Mouse (Mus musculus) midbrain, embryonic 16.5 days (tissue): ENCODE measurements at regions not wholly inside any gene's neighbourhood (a gene's known extent, or its start where the extent isn't known, plus 50 kb on each side); places are given as distances from the start of the nearest gene placed in this dataset.
"Not testable (repeated sequence)": the region's sequence is repeated elsewhere in the genome, so short reads cannot be mapped to it uniquely, and the experiment has no call there.

Experiments
- ATAC-seq: fragments of 200-750 bp; cut with Nextera tagmentation; 2 replicates; pipeline ENCODE4 v1.8.0; 2017; ENCODE audit warnings: moderate TSS enrichment
- H3K27ac ChIP-seq: fragments of 300-500 bp; sonication (generic); 2 replicates; pipeline ENCODE4 v1.5.1; 2014; ENCODE audit warnings: mild to moderate bottlenecking, low read length, mixed read lengths
- H3K27me3 ChIP-seq: fragments of 300-500 bp; sonication (generic); 2 replicates; pipeline ENCODE4 v1.6.1; 2014; ENCODE audit warnings: low read depth, low read length, mixed read lengths; ENCODE audit not compliant: control insufficient read depth, insufficient read depth
- H3K36me3 ChIP-seq: fragments of 300-500 bp; sonication (generic); 2 replicates; pipeline ENCODE4 v1.6.1; 2014; ENCODE audit warnings: mild to moderate bottlenecking, low read length, moderate library complexity, mixed read lengths; ENCODE audit not compliant: control insufficient read depth, insufficient read depth
- H3K4me1 ChIP-seq: fragments of 300-500 bp; sonication (generic); 2 replicates; pipeline ENCODE4 v1.6.1; 2014; ENCODE audit warnings: mild to moderate bottlenecking, low read length, mixed read lengths; ENCODE audit not compliant: control insufficient read depth, insufficient read depth
- H3K4me2 ChIP-seq: fragments of 300-500 bp; sonication (generic); 2 replicates; pipeline ENCODE4 v1.6.1; 2014; ENCODE audit warnings: mild to moderate bottlenecking, low read length, mixed read lengths
- H3K4me3 ChIP-seq: fragments of 300-500 bp; sonication (generic); 2 replicates; pipeline ENCODE4 v1.5.1; 2014; ENCODE audit warnings: low read depth, mild to moderate bottlenecking, low read length, moderate library complexity, mixed read lengths
- H3K9ac ChIP-seq: fragments of 300-500 bp; sonication (generic); 2 replicates; pipeline ENCODE4 v1.6.1; 2014; ENCODE audit warnings: low read depth, low read length, mixed read lengths
- H3K9me3 ChIP-seq: fragments of 300-500 bp; sonication (generic); replicated peaks from 2 replicates; pipeline ENCODE4 v1.6.1; 2014; ENCODE audit warnings: mild to moderate bottlenecking, low read length, mixed read lengths; ENCODE audit not compliant: control insufficient read depth, poor library complexity, severe bottlenecking
- WGBS: fragments of 180-500 bp; shearing (Covaris S2); extraction: QIAGEN DNeasy Blood & Tissue Kit; methylation state at CpG from one replicate; pipeline ENCODE4 v1.1.7; 2014; 5-methylcytosine and 5-hydroxymethylcytosine counted together

GRCm38 (mm10) chr9:85920745-85921614 lies 78.8 kb downstream of the Tpbg start:
- no peak overlapping the region for H3K27ac ChIP-seq
- WGBS: 90% methylated on average over 13 of the region's 13 CpGs
- no peaks in the 10 kb centered on the region for H3K4me1 ChIP-seq
- H3K4me2 ChIP-seq: no peak overlapping the region
- ATAC-seq: no peak
- no peaks in the 10 kb centered on the region for H3K9me3 ChIP-seq
- H3K4me3 ChIP-seq: no peak overlapping the region
- H3K9ac ChIP-seq: no peak overlapping the region
- no peaks in the 10 kb centered on the region for H3K36me3 ChIP-seq
- no peaks in the 10 kb centered on the region for H3K27me3 ChIP-seq

GRCm38 (mm10) chr9:85925259-85925658 lies 83.1 kb downstream of the Tpbg start:
- Histone ChIP-seq H3K4me1 (no peaks in the 10 kb centered on the region), H3K36me3 (no peaks in the 10 kb centered on the region), H3K4me2 (no peak overlapping the region), H3K27ac (no peak overlapping the region), H3K27me3 (no peaks in the 10 kb centered on the region), H3K9me3 (no peaks in the 10 kb centered on the region), H3K4me3 (no peak overlapping the region), H3K9ac (no peak overlapping the region)
- 88% methylated on average over 1 of the region's 1 CpGs for WGBS
- no peak for ATAC-seq

GRCm38 (mm10) chr9:85932209-85932608 lies 90.0 kb downstream of the Tpbg start:
- no peak overlapping the region for H3K4me2 ChIP-seq
- no peak for ATAC-seq
- H3K9me3 ChIP-seq: no peaks in the 10 kb centered on the region
- no peaks in the 10 kb centered on the region for H3K4me1 ChIP-seq
- H3K36me3 ChIP-seq: no peaks in the 10 kb centered on the region
- H3K9ac ChIP-seq: no peak overlapping the region
- WGBS: 94% methylated on average over 3 of the region's 3 CpGs
- H3K27ac ChIP-seq: no peak overlapping the region
- no peaks in the 10 kb centered on the region for H3K27me3 ChIP-seq
- H3K4me3 ChIP-seq: no peak overlapping the region

- H3K36me3 ChIP-seq, H3K4me2 ChIP-seq, H3K27me3 ChIP-seq, H3K4me1 ChIP-seq, H3K9me3 ChIP-seq, ATAC-seq, H3K27ac ChIP-seq, H3K9ac ChIP-seq, H3K4me3 ChIP-seq: not testable (repeated sequence)
- WGBS: 91% methylated on average over 14 of the region's 14 CpGs
Observed at GRCm38 (mm10) chr9:85943066-85943684, 101.0 kb downstream of the Tpbg start.

GRCm38 (mm10) chr9:85948495-85949137 lies 106.4 kb downstream of the Tpbg start:
- no peak overlapping the region for H3K27ac ChIP-seq
- no peak overlapping the region for H3K4me2 ChIP-seq
- WGBS: 45% methylated on average over 12 of the region's 12 CpGs
- H3K9ac ChIP-seq: no peak overlapping the region
- H3K9me3 ChIP-seq: no peaks in the 10 kb centered on the region
- no peak for ATAC-seq
- no peaks in the 10 kb centered on the region for H3K27me3 ChIP-seq
- H3K36me3 ChIP-seq: no peaks in the 10 kb centered on the region
- H3K4me3 ChIP-seq: no peak overlapping the region
- H3K4me1 ChIP-seq: no peaks in the 10 kb centered on the region

- H3K4me1 ChIP-seq: no peaks in the 10 kb centered on the region
- H3K9ac ChIP-seq: no peak overlapping the region
- H3K27ac ChIP-seq: no peak overlapping the region
- H3K9me3 ChIP-seq: no peaks in the 10 kb centered on the region
- 89% methylated on average over 2 of the region's 2 CpGs for WGBS
- H3K4me3 ChIP-seq: no peak overlapping the region
- no peaks in the 10 kb centered on the region for H3K36me3 ChIP-seq
- no peak overlapping the region for H3K4me2 ChIP-seq
- no peaks in the 10 kb centered on the region for H3K27me3 ChIP-seq
- no peak for ATAC-seq
Observed at GRCm38 (mm10) chr9:85951777-85952176, 109.6 kb downstream of the Tpbg start.

GRCm38 (mm10) chr9:85970076-85970475 lies 127.9 kb downstream of the Tpbg start:
- WGBS: 91% methylated on average over 10 of the region's 10 CpGs
- Histone ChIP-seq H3K9me3 (no peaks in the 10 kb centered on the region), H3K4me1 (no peaks in the 10 kb centered on the region), H3K4me2 (no peak overlapping the region), H3K27ac (no peak overlapping the region), H3K9ac (no peak overlapping the region), H3K27me3 (no peaks in the 10 kb centered on the region), H3K4me3 (no peak overlapping the region), H3K36me3 (no peaks in the 10 kb centered on the region)
- ATAC-seq: no peak

- H3K36me3 ChIP-seq: no peaks in the 10 kb centered on the region
- no peaks in the 10 kb centered on the region for H3K9me3 ChIP-seq
- H3K4me3 ChIP-seq: no peak overlapping the region
- no peaks in the 10 kb centered on the region for H3K27me3 ChIP-seq
- no peak for ATAC-seq
- WGBS: 98% methylated on average over 5 of the region's 5 CpGs
- H3K27ac ChIP-seq: no peak overlapping the region
- H3K4me2 ChIP-seq: no peak overlapping the region
- no peaks in the 10 kb centered on the region for H3K4me1 ChIP-seq
- no peak overlapping the region for H3K9ac ChIP-seq
Observed at GRCm38 (mm10) chr9:85981428-85981827, 139.2 kb downstream of the Tpbg start.

- ATAC-seq, H3K4me3 ChIP-seq, H3K27me3 ChIP-seq, H3K4me2 ChIP-seq, H3K9me3 ChIP-seq, H3K36me3 ChIP-seq, H3K9ac ChIP-seq, H3K4me1 ChIP-seq, H3K27ac ChIP-seq: not testable (repeated sequence)
- 98% methylated on average over 6 of the region's 8 CpGs for WGBS
Observed at GRCm38 (mm10) chr9:85983516-85983915, 141.3 kb downstream of the Tpbg start.
